In the genomic region with DNA sequence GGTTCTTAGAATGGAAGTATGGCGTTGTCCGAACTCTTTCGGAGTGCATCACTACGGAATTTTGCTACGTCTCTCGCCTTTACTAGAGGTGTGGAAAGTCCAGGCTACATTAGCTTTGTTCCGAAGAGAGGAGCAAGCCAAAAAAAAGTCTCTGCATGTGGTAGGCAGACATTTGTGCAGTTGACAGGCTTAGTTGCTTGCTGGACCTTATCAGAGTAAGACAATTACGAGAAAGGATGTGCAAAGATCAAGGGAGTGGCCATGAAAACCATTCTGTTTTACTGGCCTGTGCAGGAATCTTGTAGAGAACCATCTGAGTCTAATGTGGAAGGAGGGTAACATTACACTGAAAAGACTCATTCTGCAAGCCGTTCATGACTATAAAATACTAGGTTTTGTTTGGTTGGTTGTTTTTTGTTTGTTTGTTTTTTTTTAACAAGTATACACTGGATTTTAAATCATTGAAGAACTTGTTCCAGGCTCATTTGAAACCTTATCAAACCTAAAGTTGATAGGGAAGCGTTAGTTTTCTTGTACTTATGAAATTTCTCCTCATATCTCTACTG, we compare ENCODE assay signal across 8 mouse cellular contexts. TPM values are rescaled to one million over a fixed set of nuclear protein-coding genes. Genes with fewer than 3 reads are reported as not detected.
DNase-seq lines count a peak whose midpoint lies in the region; ATAC-seq and TF ChIP-seq lines count a peak whose summit lies in the region.

No protein-coding gene starts in this region.

- no peak for ATAC-seq in lung, embryonic 14.5 days (ENCODE audit: insufficient read depth)
- ATAC-seq in embryonic facial prominence, embryonic 11.5 days (replicated peaks; ENCODE audit: insufficient number of reproducible peaks, low FRiP score, low TSS enrichment, low read depth) = no peak
- ATAC-seq in intestine, embryonic 16.5 days = no peak

- no peaks in the 10 kb centered on the region for H3K36me3 ChIP-seq in lung, embryonic 14.5 days (ENCODE audit: insufficient read depth)
- no peaks in the 10 kb centered on the region for H3K36me3 ChIP-seq in embryonic facial prominence, embryonic 11.5 days (replicated peaks; ENCODE audit: control insufficient read depth, insufficient read depth, low read depth, low read length)
- H3K36me3 ChIP-seq in intestine, embryonic 16.5 days (ENCODE audit: control insufficient read depth, insufficient read depth, low read length) = no peaks in the 10 kb centered on the region

- no peaks in the 10 kb centered on the region for H3K27me3 ChIP-seq in lung, embryonic 14.5 days (ENCODE audit: insufficient read depth, low read length)
- no peaks in the 10 kb centered on the region for H3K27me3 ChIP-seq in embryonic facial prominence, embryonic 11.5 days (ENCODE audit: control insufficient read depth, insufficient read depth, low read length)
- H3K27me3 ChIP-seq in intestine, embryonic 16.5 days (replicated peaks; ENCODE audit: control insufficient read depth, insufficient read depth, low read length) = no peaks in the 10 kb centered on the region

- TF ChIP-seq POLR2A in olfactory bulb, adult 2 months (IDR thresholded peaks at IDR 0.05; ENCODE audit: insufficient read depth, low read depth, low read length) = no peak

- H3K4me2 ChIP-seq in lung, embryonic 14.5 days = peak overlapping the region; percentile 66
- H3K4me2 ChIP-seq in embryonic facial prominence, embryonic 11.5 days (ENCODE audit: low read depth, low read length) = peak overlapping the region; percentile 87
- H3K4me2 ChIP-seq in intestine, embryonic 16.5 days (ENCODE audit: low read depth, low read length) = peak overlapping the region; percentile 78

- H3K9me3 ChIP-seq in lung, embryonic 14.5 days (ENCODE audit: low read depth, low read length) = no peaks in the 10 kb centered on the region
- no peaks in the 10 kb centered on the region for H3K9me3 ChIP-seq in embryonic facial prominence, embryonic 11.5 days (replicated peaks; ENCODE audit: control insufficient read depth, low read length)
- no peaks in the 10 kb centered on the region for H3K9me3 ChIP-seq in intestine, embryonic 16.5 days (ENCODE audit: control insufficient read depth, low read length)

- H3K4me3 ChIP-seq in lung, embryonic 14.5 days (ENCODE audit: low read depth, low read length) = peak overlapping the region; percentile 96
- peak overlapping the region; percentile 99 for H3K4me3 ChIP-seq in embryonic facial prominence, embryonic 11.5 days (ENCODE audit: low read depth, low read length)
- H3K4me3 ChIP-seq in intestine, embryonic 16.5 days (ENCODE audit: low read length) = peak overlapping the region; percentile 99
- H3K4me3 ChIP-seq in olfactory bulb, adult 2 months (ENCODE audit: insufficient read depth, low read depth, low read length) = peak overlapping the region; percentile 77

- 14% methylated on average over 10 of the region's 10 CpGs for WGBS in lung, embryonic 14.5 days
- 19% methylated on average over 10 of the region's 10 CpGs for WGBS in embryonic facial prominence, embryonic 11.5 days
- WGBS in intestine, embryonic 16.5 days = 10% methylated on average over 10 of the region's 10 CpGs
- WGBS in olfactory bulb, adult 2 months = 9% methylated on average over 10 of the region's 10 CpGs

- DNase-seq in lung, embryonic 14.5 days = peak; percentile 10
- DNase-seq in lung, postnatal 14 days = no peak
- DNase-seq in embryonic facial prominence, embryonic 11.5 days (ENCODE audit: low spot score) = no peak
- no peak for DNase-seq in gastrocnemius, postnatal 4 days (ENCODE audit: low spot score in 2 of 2)
- DNase-seq in right cerebral cortex, adult 18-20 months = no peak
- DNase-seq in right cerebral cortex, postnatal 4 days = no peak

- TF ChIP-seq CTCF in lung, embryonic 14.5 days (IDR thresholded peaks at IDR 0.05; ENCODE audit: low read depth) = no peak
- TF ChIP-seq CTCF in olfactory bulb, adult 2 months (IDR thresholded peaks at IDR 0.05; ENCODE audit: insufficient read depth, low read depth, low read length) = no peak

- H3K9ac ChIP-seq in lung, embryonic 14.5 days = peak overlapping the region; percentile 85
- H3K9ac ChIP-seq in embryonic facial prominence, embryonic 11.5 days (replicated peaks; ENCODE audit: low read length) = peak overlapping the region; percentile 77
- peak overlapping the region; percentile 95 for H3K9ac ChIP-seq in intestine, embryonic 16.5 days (ENCODE audit: low read depth, low read length)

- no peak overlapping the region for H3K27ac ChIP-seq in lung, embryonic 14.5 days (ENCODE audit: low read depth)
- no peak overlapping the region for H3K27ac ChIP-seq in embryonic facial prominence, embryonic 11.5 days (replicated peaks; ENCODE audit: low read depth, low read length)
- H3K27ac ChIP-seq in intestine, embryonic 16.5 days (ENCODE audit: low read length) = peak overlapping the region; percentile 79
- no peak overlapping the region for H3K27ac ChIP-seq in olfactory bulb, adult 2 months (ENCODE audit: insufficient read depth, low read depth, low read length)

- H3K4me1 ChIP-seq in lung, embryonic 14.5 days (ENCODE audit: insufficient read depth) = no peaks in the 10 kb centered on the region
- 0 out of 2 replicates have a peak, but pooled peaks cover 2% of the 10 kb centered on the region for H3K4me1 ChIP-seq in embryonic facial prominence, embryonic 11.5 days (ENCODE audit: control insufficient read depth, insufficient read depth, low read length)
- peaks cover 7% of the 10 kb centered on the region for H3K4me1 ChIP-seq in intestine, embryonic 16.5 days (ENCODE audit: control insufficient read depth, insufficient read depth, low read length)
- H3K4me1 ChIP-seq in olfactory bulb, adult 2 months (ENCODE audit: control insufficient read depth, insufficient read depth, low read length) = no peaks in the 10 kb centered on the region

RNA-seq across cellular contexts. Expression of a gene that starts 0.8 kb away (rescaled TPM):
- polyA plus RNA-seq in lung, embryonic 14.5 days (2014; fragmentation: Nextera tagmentation; extraction: Ambion mirVana) = 12.2 and 12.6 TPM in 2 replicates
- polyA plus RNA-seq in embryonic facial prominence, embryonic 11.5 days (2014; fragmentation: Nextera tagmentation; extraction: Ambion mirVana) = 5.9 and 6.1 TPM in 2 replicates
- 11.3 and 13.7 TPM in 2 replicates for polyA plus RNA-seq in intestine, embryonic 16.5 days (2015; fragmentation: Nextera tagmentation; extraction: Ambion mirVana)
- polyA plus RNA-seq in olfactory bulb, adult 2 months (2012; ENCODE audit: insufficient read depth, insufficient read length, low replicate concordance, missing spikeins) = 28.8 TPM in 1 of 2 replicates, not detected in the other
- 10 to 100 TPM; 29.5 to 34.7 TPM for total RNA-seq in gastrocnemius, postnatal 4 days (2021)

RNA-seq across cellular contexts. Expression of a gene that starts 0.9 kb away (rescaled TPM):
- polyA plus RNA-seq in lung, embryonic 14.5 days (2014; fragmentation: Nextera tagmentation; extraction: Ambion mirVana) = 4.3 and 4.7 TPM in 2 replicates
- 3.0 and 3.4 TPM in 2 replicates for polyA plus RNA-seq in embryonic facial prominence, embryonic 11.5 days (2014; fragmentation: Nextera tagmentation; extraction: Ambion mirVana)
- polyA plus RNA-seq in intestine, embryonic 16.5 days (2015; fragmentation: Nextera tagmentation; extraction: Ambion mirVana) = 4.8 and 5.1 TPM in 2 replicates
- polyA plus RNA-seq in olfactory bulb, adult 2 months (2012; ENCODE audit: insufficient read depth, insufficient read length, low replicate concordance, missing spikeins) = not detected in 2 replicates
- 1 to 10 TPM; 7.0 to 8.1 TPM for total RNA-seq in gastrocnemius, postnatal 4 days (2021)
